Mouse (Mus musculus) kidney, adult 11 months (tissue): ENCODE measurements around the gene Saysd1.

Experiments
- DNase-seq: peaks from one replicate; pipeline ENCODE4 v3.0.0; 2022

Saysd1 gene

DNA sequence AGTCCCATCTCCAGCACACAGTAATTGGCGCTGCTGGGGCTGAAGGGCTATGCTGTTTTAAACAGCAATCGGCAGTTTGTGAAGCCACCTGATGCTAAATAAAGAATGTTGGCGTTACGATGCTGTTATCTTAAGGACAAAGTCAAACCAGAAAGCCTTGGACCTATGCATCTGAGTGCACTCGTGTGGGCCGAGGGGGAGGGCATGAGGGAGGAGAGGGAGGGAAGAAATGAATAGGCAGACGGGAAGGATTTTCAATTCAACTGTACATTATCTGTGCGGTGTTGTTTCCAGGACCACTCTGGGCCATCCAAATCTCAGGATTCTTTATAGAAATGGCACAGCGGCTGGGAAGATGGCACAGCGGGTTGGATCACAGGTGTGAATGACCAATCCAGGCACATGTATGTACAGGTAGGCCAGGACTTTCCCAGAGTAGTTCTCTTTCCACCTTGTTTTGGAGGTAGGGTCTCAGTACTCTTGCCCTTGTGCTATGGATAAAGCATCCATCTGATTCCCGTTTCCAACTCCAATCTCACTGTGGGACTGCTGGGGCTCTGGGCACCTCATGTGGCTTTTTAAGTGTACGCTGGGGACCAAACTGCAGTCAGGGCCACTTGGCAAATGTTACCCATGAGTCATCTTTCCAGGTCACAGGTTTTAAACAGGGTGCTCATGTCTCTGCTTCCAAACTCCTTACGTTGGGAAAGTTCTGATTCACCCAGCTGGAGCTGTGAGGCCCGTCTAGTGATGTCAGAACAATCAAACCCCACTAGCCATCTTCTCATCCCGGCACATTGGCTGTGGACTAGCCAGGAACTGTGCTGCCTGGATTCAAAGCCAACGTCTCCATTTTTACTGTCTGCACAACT lies at the start of gene Saysd1:
Saysd1 (minus strand) TSS at position 51 of the 872 bp plus-strand sequence.
- DNase-seq = no peak

- no peak for DNase-seq
Measured at GRCm38 (mm10) chr14:20185426-20185825, 47.1 kb upstream of the Saysd1 start.

- DNase-seq = no peak
Measured at GRCm38 (mm10) chr14:20183701-20184100, 45.4 kb upstream of the Saysd1 start.

- no peak for DNase-seq
Measured at GRCm38 (mm10) chr14:20182596-20182995, 44.3 kb upstream of the Saysd1 start.

GRCm38 (mm10) chr14:20181466-20181921 lies 43.2 kb upstream of the Saysd1 start, which contains the start of gene Kcnk5:
Kcnk5 (minus strand) TSS chr14:20181809.
- DNase-seq = peak; percentile 91

GRCm38 (mm10) chr14:20180751-20181162 lies 42.4 kb upstream of the Saysd1 start:
- DNase-seq = no peak

DNA sequence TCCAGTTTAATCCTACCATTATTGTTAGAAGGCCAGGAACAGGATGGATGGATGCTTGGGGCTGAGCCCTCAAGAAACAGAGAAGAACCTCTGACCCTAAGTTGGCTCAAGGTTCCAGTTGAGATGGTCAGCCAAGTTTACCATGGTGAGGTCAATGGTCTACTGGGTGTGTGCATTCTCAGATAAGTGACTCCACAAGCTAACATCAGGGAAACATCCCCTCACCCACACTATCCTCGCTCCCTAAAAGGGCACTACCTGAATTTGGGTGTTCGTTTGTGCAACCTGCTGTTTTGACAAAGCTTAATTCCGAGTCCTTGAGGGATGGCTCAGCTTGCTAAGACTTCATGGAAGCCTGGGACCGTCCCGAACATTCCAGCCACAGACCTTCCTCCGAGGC lies 42.0 kb upstream of the Saysd1 start:
- DNase-seq = peak; percentile 55

GRCm38 (mm10) chr14:20179731-20180280 lies 41.5 kb upstream of the Saysd1 start:
- no peak for DNase-seq

- DNase-seq = no peak
Measured at GRCm38 (mm10) chr14:20179080-20179479, 40.7 kb upstream of the Saysd1 start.

- DNase-seq = no peak
Measured at GRCm38 (mm10) chr14:20178593-20178992, 40.3 kb upstream of the Saysd1 start.

GRCm38 (mm10) chr14:20177494-20178123 lies 39.3 kb upstream of the Saysd1 start:
- no peak for DNase-seq

DNA sequence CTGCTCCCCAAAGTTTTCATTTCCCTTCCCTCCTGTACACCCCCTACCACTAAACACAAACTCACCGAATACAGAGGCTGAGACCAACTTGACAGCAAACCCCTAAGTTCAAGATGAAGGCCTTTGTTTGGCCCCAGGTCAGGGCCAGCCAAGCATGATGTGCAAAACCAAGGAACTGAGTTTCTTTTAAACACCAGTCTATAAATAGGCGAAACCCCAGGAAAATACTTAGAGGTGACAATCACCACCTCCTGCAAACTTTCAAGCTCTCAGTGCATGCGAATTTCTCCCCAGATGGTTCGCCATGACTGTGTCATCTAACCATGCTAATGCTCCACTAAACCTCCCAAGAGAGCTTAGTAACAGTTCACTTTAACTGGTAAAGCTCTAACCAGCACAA lies 37.4 kb upstream of the Saysd1 start:
- DNase-seq = no peak

GRCm38 (mm10) chr14:20175114-20175513 lies 36.8 kb upstream of the Saysd1 start:
- DNase-seq = no peak

GRCm38 (mm10) chr14:20174696-20175095 lies 36.4 kb upstream of the Saysd1 start:
- no peak for DNase-seq

- DNase-seq = no peak
Measured at GRCm38 (mm10) chr14:20173873-20174490, 35.6 kb upstream of the Saysd1 start.

- DNase-seq = no peak
Measured at GRCm38 (mm10) chr14:20172924-20173323, 34.6 kb upstream of the Saysd1 start.

GRCm38 (mm10) chr14:20172509-20172908 lies 34.2 kb upstream of the Saysd1 start:
- no peak for DNase-seq

DNA sequence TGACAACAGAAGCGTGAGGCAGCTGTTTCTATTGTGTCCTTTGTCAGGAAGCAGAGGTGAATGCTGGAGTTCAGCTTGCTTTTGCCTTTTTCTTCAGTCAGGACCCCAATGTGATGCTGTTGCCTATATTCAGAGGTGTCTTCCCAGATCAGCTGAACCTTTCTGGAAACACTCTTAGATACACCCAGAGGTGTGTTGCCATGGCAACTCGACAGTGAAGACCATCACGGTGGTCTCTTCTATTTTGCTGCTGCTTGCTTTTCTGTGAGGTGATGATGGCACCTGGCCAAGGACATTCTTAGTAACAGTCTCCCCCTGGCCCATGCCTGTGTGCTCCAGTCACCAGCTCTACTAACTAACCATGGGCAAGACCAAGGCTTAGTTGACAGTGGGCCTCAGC lies 33.5 kb upstream of the Saysd1 start:
- no peak for DNase-seq

DNA sequence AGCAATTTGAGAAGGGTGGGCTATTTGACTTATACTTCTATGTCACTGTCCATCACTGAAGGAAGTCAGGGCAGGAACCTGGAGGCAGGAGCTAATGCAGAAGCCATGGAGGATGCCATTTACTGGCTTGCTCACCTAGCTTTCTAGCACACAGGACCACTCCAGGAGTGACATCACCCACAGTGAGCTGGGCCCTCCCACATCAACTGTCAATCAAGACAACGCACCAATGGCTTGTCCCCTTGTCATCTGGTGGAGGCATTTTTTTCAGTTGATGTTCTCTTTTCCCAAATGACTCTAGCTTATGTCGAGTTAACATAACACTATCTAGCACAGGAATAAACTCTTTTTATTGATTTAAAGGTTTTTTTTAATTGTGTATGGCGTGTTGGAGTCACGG lies 30.9 kb upstream of the Saysd1 start:
- no peak for DNase-seq

GRCm38 (mm10) chr14:20168478-20168877 lies 30.1 kb upstream of the Saysd1 start:
- DNase-seq = no peak

- no peak for DNase-seq
Measured at GRCm38 (mm10) chr14:20168054-20168453, 29.7 kb upstream of the Saysd1 start.

DNA sequence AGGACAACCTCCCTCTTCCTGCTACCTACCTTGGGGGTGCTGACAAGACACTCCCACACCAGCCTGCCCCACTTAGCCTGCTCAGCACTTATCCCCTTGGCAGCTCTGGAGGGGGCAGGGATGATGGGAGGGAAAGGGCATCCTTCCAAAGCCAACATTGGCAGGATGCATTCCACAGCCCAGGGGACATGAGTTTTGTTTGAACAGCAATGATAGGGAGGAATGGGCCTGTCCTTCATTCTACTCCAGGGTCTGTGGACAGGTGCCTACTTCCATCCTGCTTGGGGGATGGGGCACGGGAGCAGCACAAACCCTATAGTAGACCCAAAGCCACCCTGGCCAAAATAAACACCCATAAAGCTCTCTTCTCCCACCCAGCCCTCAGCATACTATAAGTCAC lies 27.1 kb upstream of the Saysd1 start:
- peak; percentile 86 for DNase-seq

GRCm38 (mm10) chr14:20164438-20164837 lies 26.1 kb upstream of the Saysd1 start:
- peak; percentile 41 for DNase-seq
